Mouse (Mus musculus): ENCODE data around the gene D6Wsu163e. TPM values are rescaled to one million over a fixed set of nuclear protein-coding genes. Genes with fewer than 3 reads are reported as not detected.

D6Wsu163e gene
- total RNA-seq (2021) = 10 to 100 TPM; 10.8 to 14.5 TPM

GRCm38 (mm10) chr6:126939487-126940171 is at the start of gene D6Wsu163e, which contains the start of gene Rad51ap1:
D6Wsu163e (plus strand) TSS chr6:126939962.
Rad51ap1 (minus strand) TSS chr6:126939587.
- intact Hi-C loops (cut with DNase I) = loop anchor here (5.0 kb wide), 2 partner anchors 92 to 147 kb away; partner anchors contain the start of gene Ndufa9
- DNase-seq (ENCODE audit: low spot score) = peak; percentile 89

DNA sequence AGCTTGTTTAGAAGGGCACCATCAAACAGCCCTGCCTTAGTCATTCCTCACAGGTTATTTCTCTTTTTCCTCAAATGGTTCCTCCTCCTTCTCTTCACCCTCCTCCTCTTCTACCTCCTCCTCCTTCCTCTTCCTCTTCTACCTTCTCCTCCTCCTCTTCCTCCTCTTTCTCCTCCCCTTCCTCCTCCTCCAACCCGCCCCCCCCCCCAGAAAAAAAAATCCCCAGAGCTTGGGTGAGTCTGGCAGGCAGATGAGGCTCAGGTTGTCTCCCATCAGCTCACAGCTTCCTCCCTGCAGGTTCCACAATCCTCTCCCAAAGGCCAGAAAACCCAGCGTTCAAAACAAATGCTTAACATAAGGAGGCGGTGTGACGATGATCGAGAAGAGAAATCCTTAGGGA is 32.4 kb upstream of the D6Wsu163e start:
- DNase-seq (ENCODE audit: low spot score) = no peak
- intact Hi-C loops (cut with DNase I) = no loop called here

DNA sequence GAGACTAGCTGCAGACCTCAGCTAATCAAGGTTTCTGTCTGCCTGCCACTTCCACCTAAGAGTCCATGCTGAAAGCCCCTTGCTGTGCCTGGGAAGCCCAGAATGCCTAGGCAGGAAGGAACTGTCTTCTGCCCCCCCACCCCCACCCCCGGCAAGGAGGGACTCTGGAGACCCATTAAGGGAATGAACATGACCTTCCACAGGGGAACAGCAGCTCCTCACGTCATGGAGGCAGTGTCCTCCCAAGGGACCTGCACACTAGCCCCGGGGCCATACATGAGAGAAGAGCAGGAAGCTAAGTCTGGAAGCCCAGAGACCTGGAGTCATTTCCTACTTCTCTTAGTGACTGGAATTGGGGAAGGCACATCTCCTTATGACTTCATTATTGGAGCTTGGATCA is 31.9 kb upstream of the D6Wsu163e start:
- no peak for DNase-seq (ENCODE audit: low spot score)
- intact Hi-C loops (cut with DNase I) = no loop called here

- DNase-seq (ENCODE audit: low spot score) = no peak
- intact Hi-C loops (cut with DNase I) = no loop called here
Observed at GRCm38 (mm10) chr6:126910727-126911126, 29.0 kb upstream of the D6Wsu163e start.

- intact Hi-C loops (cut with DNase I) = no loop called here
- no peak for DNase-seq (ENCODE audit: low spot score)
Observed at GRCm38 (mm10) chr6:126914928-126915327, 24.8 kb upstream of the D6Wsu163e start.

GRCm38 (mm10) chr6:126921111-126921881 is 18.5 kb upstream of the D6Wsu163e start, which contains the start of gene Dyrk4:
Dyrk4 (minus strand) TSS chr6:126921839.
- peak; percentile 23 for DNase-seq (ENCODE audit: low spot score)
- intact Hi-C loops (cut with DNase I) = no loop called here

GRCm38 (mm10) chr6:126932896-126933295 is 6.9 kb upstream of the D6Wsu163e start:
- DNase-seq (ENCODE audit: low spot score) = no peak
- intact Hi-C loops (cut with DNase I) = no loop called here

DNA sequence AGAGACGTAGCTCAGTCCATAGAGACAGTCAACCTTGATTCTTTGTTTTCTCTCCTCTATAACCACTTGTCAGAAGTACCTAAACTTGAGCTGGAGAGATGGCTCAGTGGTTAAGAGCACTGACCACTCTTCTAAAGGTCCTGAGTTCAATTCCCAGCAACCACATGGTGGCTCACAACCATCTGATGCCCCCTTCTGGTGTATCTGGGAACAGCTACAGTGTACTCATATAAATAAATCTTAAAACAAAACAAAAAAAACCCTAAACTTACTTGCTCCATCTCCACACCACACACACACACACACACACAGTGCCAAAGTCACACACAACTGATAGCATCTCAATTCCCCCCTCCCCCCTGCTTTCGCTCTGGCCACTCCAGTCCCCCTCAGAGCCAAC is 1.7 kb upstream of the D6Wsu163e start:
- no peak for DNase-seq (ENCODE audit: low spot score)
- intact Hi-C loops (cut with DNase I) = loop anchor here (5.0 kb wide), 2 partner anchors 91 to 146 kb away; partner anchors contain the start of gene Ndufa9

DNA sequence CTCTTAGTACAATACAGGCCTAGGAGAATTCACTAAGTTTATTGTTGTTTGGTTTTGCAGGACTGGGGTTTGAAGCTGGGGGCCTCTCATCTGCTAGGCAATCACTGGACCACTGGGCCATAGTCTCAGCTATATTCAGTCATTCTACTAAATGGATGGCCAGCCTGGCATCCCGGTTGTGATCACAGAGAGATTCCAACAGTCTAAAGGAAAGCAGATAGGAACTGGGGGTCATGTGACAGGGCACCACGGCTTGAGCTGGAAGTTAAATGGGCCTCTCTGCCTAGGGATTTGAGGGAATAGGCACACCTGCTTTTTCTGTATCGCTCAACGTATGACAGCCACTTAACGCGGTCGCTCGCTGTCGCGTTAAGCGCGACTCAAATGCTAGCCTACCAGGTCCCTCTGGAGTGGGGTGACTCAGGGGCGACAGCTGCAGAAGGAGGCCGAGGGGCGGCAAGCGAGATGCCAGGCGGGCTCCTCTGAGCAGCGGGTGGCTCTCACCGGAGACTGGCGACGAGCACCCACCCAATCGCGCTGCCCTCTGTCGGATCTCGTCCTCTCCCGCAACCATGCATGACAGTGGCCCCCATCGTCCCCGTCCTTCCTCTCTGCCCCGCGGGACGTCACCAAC is 792 bp upstream of the D6Wsu163e start:
- intact Hi-C loops (cut with DNase I) = loop anchor here (5.0 kb wide), 2 partner anchors 92 to 147 kb away; partner anchors contain the start of gene Ndufa9
- no peak for DNase-seq (ENCODE audit: low spot score)

GRCm38 (mm10) chr6:126940451-126940850 is 689 bp downstream of the D6Wsu163e start:
- no peak for DNase-seq (ENCODE audit: low spot score)
- intact Hi-C loops (cut with DNase I) = no loop called here

DNA sequence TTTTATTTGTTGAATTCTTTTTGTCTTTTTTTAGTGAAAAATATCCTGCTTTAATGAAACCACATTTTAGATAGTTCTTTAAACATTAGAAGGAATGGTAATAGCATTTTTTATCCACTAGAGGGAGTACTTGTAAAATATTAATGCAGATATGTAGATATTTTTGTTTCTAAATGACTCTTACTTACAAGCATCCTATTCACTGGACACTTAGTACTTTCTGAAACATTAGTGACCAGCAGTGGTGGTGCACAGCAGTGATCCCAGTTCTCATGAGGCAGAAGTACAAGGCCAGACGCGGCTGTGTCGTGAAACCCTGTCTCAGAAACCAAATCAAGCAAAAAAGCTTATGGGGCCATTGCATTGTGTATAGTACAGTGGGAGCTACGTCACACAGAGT is 8.6 kb downstream of the D6Wsu163e start:
- intact Hi-C loops (cut with DNase I) = no loop called here
- no peak for DNase-seq (ENCODE audit: low spot score)

- intact Hi-C loops (cut with DNase I) = loop anchor here (1.0 to 5.0 kb wide), 5 partner anchors 80 to 487 kb away; no protein-coding TSS in a partner anchor
Observed at GRCm38 (mm10) chr6:126955734-126956133, 16.0 kb downstream of the D6Wsu163e start.

GRCm38 (mm10) chr6:126961371-126962018 is 21.7 kb downstream of the D6Wsu163e start:
- DNase-seq (ENCODE audit: low spot score) = no peak
- intact Hi-C loops (cut with DNase I) = no loop called here

More at GRCm38 (mm10) chr6:126955734-126956133, 16.0 kb downstream of the D6Wsu163e start:
- DNase-seq (ENCODE audit: low spot score) = no peak

- DNase-seq (ENCODE audit: low spot score) = no peak
- intact Hi-C loops (cut with DNase I) = no loop called here
Observed at GRCm38 (mm10) chr6:126962709-126963108, 22.9 kb downstream of the D6Wsu163e start.

GRCm38 (mm10) chr6:126963426-126963825 is 23.7 kb downstream of the D6Wsu163e start:
- no peak for DNase-seq (ENCODE audit: low spot score)
- intact Hi-C loops (cut with DNase I) = no loop called here

DNA sequence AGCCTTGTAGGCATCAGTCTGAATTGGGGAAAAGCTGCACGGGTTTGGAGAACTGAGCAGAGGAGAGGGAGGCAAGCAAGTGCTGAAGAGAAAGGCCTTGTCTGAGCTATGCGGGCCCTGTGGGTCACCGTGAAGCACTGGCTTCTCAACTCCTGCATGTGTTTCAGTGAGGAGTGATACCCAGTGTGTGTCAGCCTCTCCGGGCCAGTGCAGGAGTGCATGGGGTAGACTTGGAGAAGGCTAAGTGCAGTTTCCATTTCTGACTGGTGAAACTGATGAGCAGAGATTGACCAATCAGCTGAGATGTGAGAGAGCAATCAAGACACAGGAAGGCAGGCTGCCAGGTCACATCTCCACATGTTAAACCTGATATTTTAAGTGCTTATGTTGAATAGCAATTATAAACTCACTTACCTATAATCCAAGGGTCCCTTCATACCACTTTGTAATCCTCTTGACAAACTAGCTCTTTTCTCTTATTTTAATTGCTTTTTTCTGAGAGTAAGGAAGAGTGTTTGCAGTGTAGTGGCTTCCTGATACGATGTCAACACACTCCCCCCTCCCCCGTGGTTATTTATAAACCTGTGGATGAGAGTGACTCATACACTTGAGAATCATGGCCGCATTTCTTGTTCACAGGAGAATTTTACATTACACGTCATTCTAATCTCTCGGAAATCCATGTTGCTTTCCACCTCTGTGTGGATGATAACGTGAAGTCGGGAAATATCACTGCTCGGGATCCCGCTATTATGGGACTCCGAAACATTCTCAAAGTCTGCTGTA is 26.7 kb downstream of the D6Wsu163e start:
- DNase-seq (ENCODE audit: low spot score) = no peak
- intact Hi-C loops (cut with DNase I) = no loop called here

DNA sequence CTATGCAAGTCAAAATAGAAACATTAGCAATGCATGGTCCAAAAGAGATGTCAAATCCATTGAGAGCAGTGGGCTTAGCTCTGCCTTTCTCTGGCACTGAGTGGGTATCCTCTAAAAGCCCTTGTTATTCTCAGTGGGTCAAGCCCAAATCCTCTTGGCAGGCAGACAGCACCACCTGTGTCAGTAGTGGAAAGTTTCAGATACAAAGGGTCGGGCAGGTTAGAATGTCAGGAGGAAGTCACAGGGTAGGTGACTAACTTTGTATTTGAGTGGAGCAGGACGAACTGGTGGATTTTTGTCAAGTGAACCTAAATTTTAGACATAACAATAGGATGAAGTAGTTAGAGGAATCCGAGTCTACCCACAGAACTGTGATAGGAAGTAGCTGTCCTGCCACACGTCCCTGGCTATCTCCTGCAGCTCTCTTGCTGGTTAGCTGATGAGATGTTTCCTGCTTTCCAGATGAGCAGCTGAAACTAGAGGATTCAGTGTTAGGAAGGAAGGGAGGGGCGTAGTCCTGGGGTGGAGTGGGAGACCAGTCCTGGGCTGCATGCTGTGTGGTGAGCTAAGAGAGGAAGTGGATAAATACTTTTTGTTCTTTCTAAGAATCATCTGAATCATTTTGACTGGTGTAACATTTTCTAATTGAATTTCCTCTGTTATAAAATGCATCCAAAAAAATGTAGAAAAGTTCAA is 41.9 kb downstream of the D6Wsu163e start:
- intact Hi-C loops (cut with DNase I) = no loop called here
- DNase-seq (ENCODE audit: low spot score) = no peak

GRCm38 (mm10) chr6:126993676-126994075 is 53.9 kb downstream of the D6Wsu163e start:
- no peak for DNase-seq (ENCODE audit: low spot score)
- intact Hi-C loops (cut with DNase I) = no loop called here

- intact Hi-C loops (cut with DNase I) = no loop called here
- DNase-seq (ENCODE audit: low spot score) = no peak
Observed at GRCm38 (mm10) chr6:126995494-126995893, 55.7 kb downstream of the D6Wsu163e start.
